Mouse (Mus musculus): ENCODE measurements at regions not wholly inside any gene's neighbourhood (a gene's known extent, or its start where the extent isn't known, plus 50 kb on each side); places are given as distances from the start of the nearest gene placed in this dataset.

- Histone ChIP-seq H3K27ac (ENCODE audit: insufficient read depth, low read depth, low read length) (no peak overlapping the region), H3K4me1 (ENCODE audit: control insufficient read depth, insufficient read depth, insufficient read length, low read length) (peaks cover 10% of the 10 kb centered on the region), H3K27me3 (ENCODE audit: control insufficient read depth, insufficient read depth, low read length) (no peaks in the 10 kb centered on the region), H3K36me3 (ENCODE audit: control insufficient read depth, insufficient read depth, low read length) (no peaks in the 10 kb centered on the region), H3K4me3 (ENCODE audit: low read depth, low read length) (no peak overlapping the region)
- WGBS: 95% methylated on average over 7 of the region's 7 CpGs
- TF ChIP-seq CTCF (IDR thresholded peaks at IDR 0.05; ENCODE audit: extremely low read depth, insufficient read length, insufficient replicate concordance, low read depth, low read length) (no peak), POLR2A (IDR thresholded peaks at IDR 0.05; ENCODE audit: low read depth, low read length) (no peak)
Observed at GRCm38 (mm10) chr8:126860630-126861029, 85.0 kb downstream of the Tomm20 start.

- no peak overlapping the region for H3K4me3 ChIP-seq (ENCODE audit: low read depth, low read length)
- no peak overlapping the region for H3K27ac ChIP-seq (ENCODE audit: insufficient read depth, low read depth, low read length)
- peaks cover 10% of the 10 kb centered on the region for H3K4me1 ChIP-seq (ENCODE audit: control insufficient read depth, insufficient read depth, insufficient read length, low read length)
- no peaks in the 10 kb centered on the region for H3K27me3 ChIP-seq (ENCODE audit: control insufficient read depth, insufficient read depth, low read length)
- H3K36me3 ChIP-seq (ENCODE audit: control insufficient read depth, insufficient read depth, low read length): no peaks in the 10 kb centered on the region
- 87% methylated on average over 5 of the region's 5 CpGs for WGBS
- no peak for TF ChIP-seq POLR2A (IDR thresholded peaks at IDR 0.05; ENCODE audit: low read depth, low read length)
- no peak for TF ChIP-seq CTCF (IDR thresholded peaks at IDR 0.05; ENCODE audit: extremely low read depth, insufficient read length, insufficient replicate concordance, low read depth, low read length)
Observed at GRCm38 (mm10) chr8:126859706-126860424, 85.8 kb downstream of the Tomm20 start.

- peaks cover 18% of the 10 kb centered on the region for H3K4me1 ChIP-seq (ENCODE audit: control insufficient read depth, insufficient read depth, insufficient read length, low read length)
- peak overlapping the region; percentile 17 for H3K27ac ChIP-seq (ENCODE audit: insufficient read depth, low read depth, low read length)
- 56% methylated on average over 13 of the region's 13 CpGs for WGBS
- H3K27me3 ChIP-seq (ENCODE audit: control insufficient read depth, insufficient read depth, low read length): no peaks in the 10 kb centered on the region
- TF ChIP-seq POLR2A (IDR thresholded peaks at IDR 0.05; ENCODE audit: low read depth, low read length) (no peak), CTCF (IDR thresholded peaks at IDR 0.05; ENCODE audit: extremely low read depth, insufficient read length, insufficient replicate concordance, low read depth, low read length) (no peak)
- no peak overlapping the region for H3K4me3 ChIP-seq (ENCODE audit: low read depth, low read length)
- no peaks in the 10 kb centered on the region for H3K36me3 ChIP-seq (ENCODE audit: control insufficient read depth, insufficient read depth, low read length)
Observed at GRCm38 (mm10) chr8:126857307-126858203, 88.1 kb downstream of the Tomm20 start.

GRCm38 (mm10) chr8:126855914-126856313 lies 89.7 kb downstream of the Tomm20 start:
- H3K27ac ChIP-seq (ENCODE audit: insufficient read depth, low read depth, low read length): peak overlapping the region; percentile 43
- 73% methylated on average over 5 of the region's 5 CpGs for WGBS
- TF ChIP-seq CTCF (IDR thresholded peaks at IDR 0.05; ENCODE audit: extremely low read depth, insufficient read length, insufficient replicate concordance, low read depth, low read length) (no peak), POLR2A (IDR thresholded peaks at IDR 0.05; ENCODE audit: low read depth, low read length) (no peak)

GRCm38 (mm10) chr8:126855056-126855609 lies 90.5 kb downstream of the Tomm20 start:
- no peak overlapping the region for H3K27ac ChIP-seq (ENCODE audit: insufficient read depth, low read depth, low read length)
- TF ChIP-seq CTCF (IDR thresholded peaks at IDR 0.05; ENCODE audit: extremely low read depth, insufficient read length, insufficient replicate concordance, low read depth, low read length): no peak
- TF ChIP-seq POLR2A (IDR thresholded peaks at IDR 0.05; ENCODE audit: low read depth, low read length): no peak
- no peaks in the 10 kb centered on the region for H3K36me3 ChIP-seq (ENCODE audit: control insufficient read depth, insufficient read depth, low read length)
- H3K27me3 ChIP-seq (ENCODE audit: control insufficient read depth, insufficient read depth, low read length): no peaks in the 10 kb centered on the region
- 69% methylated on average over 2 of the region's 2 CpGs for WGBS
- H3K4me3 ChIP-seq (ENCODE audit: low read depth, low read length): no peak overlapping the region
- peaks cover 31% of the 10 kb centered on the region for H3K4me1 ChIP-seq (ENCODE audit: control insufficient read depth, insufficient read depth, insufficient read length, low read length)

More at GRCm38 (mm10) chr8:126855914-126856313, 89.7 kb downstream of the Tomm20 start:
- no peaks in the 10 kb centered on the region for H3K36me3 ChIP-seq (ENCODE audit: control insufficient read depth, insufficient read depth, low read length)
- H3K27me3 ChIP-seq (ENCODE audit: control insufficient read depth, insufficient read depth, low read length): no peaks in the 10 kb centered on the region
- H3K4me1 ChIP-seq (ENCODE audit: control insufficient read depth, insufficient read depth, insufficient read length, low read length): peaks cover 24% of the 10 kb centered on the region
- H3K4me3 ChIP-seq (ENCODE audit: low read depth, low read length): no peak overlapping the region

- 86% methylated on average over 22 of the region's 22 CpGs for WGBS
- peaks cover 39% of the 10 kb centered on the region for H3K4me1 ChIP-seq (ENCODE audit: control insufficient read depth, insufficient read depth, insufficient read length, low read length)
- H3K4me3 ChIP-seq (ENCODE audit: low read depth, low read length): no peak overlapping the region
- TF ChIP-seq POLR2A (IDR thresholded peaks at IDR 0.05; ENCODE audit: low read depth, low read length) (no peak), CTCF (IDR thresholded peaks at IDR 0.05; ENCODE audit: extremely low read depth, insufficient read length, insufficient replicate concordance, low read depth, low read length) (no peak)
- no peaks in the 10 kb centered on the region for H3K36me3 ChIP-seq (ENCODE audit: control insufficient read depth, insufficient read depth, low read length)
- no peaks in the 10 kb centered on the region for H3K27me3 ChIP-seq (ENCODE audit: control insufficient read depth, insufficient read depth, low read length)
- peak overlapping the region; percentile 28; the same call in 1 of the 2 replicates for H3K27ac ChIP-seq (ENCODE audit: insufficient read depth, low read depth, low read length)
Observed at GRCm38 (mm10) chr8:126854121-126855055, 91.3 kb downstream of the Tomm20 start.

Data from small intestine, adult 2 months (tissue).